Mouse (Mus musculus): ENCODE results near the gene Atp6v0d1.
A peak's percentile ranks its signal among the peaks of the same experiment; 100 is the strongest.

Atp6v0d1 gene

DNA sequence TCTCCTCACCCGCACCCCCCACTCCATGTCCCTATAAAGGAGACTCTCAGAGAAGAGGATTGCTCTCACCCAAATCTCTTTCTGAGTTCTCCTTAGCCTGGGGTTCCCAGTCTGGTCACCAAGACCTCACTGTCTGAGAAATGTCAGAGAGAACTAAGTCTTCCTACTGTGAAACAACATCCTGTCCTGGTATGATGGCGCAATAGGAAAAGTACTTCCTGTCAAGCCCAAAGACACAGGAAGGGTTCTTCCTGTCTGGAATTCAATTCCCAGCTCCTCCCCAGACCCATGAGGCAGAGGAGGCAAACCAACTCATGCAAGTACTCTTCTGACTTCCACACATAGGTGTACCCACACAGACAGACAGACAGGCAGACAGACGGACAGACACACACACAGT, 61.2 kb downstream of the Atp6v0d1 start:
- no peak for DNase-seq (ENCODE audit: low spot score)

DNA sequence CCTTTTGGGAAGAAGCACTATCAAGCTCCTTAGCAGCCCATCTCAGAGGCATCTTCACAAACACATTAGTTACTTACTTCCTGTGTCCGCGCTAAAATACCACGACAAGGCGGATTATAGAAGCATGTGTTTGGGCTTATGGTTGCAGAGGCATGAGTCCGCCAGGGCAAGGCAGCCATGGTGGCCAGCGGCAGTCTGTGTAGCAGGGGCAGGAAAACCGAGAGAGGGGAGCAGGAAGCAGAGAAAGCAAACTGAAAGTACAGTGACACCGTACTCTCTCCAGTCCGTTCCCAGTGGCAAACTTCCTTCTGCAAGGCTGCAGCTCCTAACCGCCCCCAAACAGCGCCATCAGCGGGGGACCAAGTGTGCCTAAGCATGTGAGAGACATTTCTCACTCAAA, 66.1 kb downstream of the Atp6v0d1 start:
- DNase-seq (ENCODE audit: low spot score) = no peak

DNA sequence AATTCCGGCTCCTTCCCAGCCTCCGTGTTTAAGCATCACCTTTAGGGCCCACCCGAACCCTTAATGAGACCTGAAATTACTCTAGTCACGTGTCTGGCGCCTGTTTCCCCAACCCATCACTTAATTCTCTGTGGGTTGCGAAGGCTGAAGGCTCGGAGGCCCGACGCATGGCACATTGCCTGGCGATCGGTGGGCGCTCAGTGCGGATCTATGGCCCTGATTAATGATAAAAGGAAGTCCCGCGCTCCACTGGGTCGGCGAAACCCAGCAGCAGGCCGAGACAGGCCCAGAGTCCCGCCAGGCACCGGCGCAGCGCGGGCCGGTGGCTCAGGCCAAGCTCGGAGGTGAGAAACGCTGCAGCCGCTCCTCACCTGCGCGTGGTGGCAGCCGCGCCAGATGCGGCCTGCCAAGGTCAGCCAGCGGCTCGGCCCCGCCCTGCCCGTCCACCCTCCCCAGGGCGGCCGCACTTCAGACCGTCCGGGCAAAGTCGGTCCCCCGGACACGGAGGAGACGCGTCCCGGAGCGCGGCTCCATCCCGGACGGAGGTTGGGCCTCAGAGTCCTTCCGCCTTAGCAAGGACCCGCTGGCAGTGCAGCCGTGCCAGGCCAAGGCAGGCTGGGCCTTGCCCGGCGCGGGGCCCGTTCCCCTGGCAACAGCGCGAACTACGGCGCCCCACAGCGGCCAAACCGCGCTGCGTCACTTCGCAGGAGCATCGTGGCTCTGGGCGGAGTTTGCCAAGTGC, 69.2 kb downstream of the Atp6v0d1 start, which contains the start of gene Zdhhc1:
Gene Zdhhc1 (minus strand): TSS at position 464 of the 742 bp plus-strand sequence.
- DNase-seq (ENCODE audit: low spot score) = peak; percentile 77

DNA sequence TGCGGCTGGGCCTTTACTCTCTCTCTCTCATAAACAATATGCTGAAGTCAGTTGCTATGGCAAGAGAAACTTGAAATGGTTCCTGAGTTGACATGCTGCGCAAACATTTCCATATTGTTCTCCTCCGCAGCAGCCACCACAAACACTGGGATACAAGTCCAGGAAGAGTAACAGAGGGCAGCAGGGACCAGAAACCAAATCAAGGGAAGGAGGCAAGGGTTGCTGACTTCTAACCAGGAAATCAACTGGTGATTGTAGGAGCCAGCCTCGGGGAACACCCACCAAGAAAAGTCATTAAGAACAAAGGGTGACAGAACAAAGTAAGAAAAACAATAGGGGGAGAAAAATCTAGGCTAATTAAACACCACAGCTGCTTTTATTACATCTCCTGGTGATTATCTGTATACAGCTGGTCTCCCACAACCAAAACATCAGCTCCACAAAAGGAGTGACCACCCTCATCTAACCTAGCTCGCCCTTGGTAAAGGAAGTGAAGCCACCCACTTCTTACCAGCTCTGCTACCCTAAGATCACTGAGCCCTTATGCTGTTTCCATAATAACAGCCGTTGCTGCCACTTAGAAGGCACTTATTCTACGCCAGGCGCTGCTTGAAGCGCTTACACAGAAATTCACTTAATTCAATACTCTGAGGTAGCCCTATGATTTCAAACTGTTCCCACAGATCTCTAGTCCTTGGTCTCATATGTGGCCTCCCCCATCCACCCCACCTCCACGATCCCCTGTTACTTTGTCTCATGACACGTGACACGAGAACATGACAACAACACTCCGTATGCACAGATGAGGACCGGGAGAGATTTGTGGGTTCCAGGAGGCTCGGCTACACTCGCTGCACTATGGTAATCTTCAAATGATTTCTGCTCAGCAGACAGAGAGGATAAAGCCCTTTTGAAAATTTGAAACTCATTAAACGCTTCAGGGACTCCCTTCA, 70.2 kb downstream of the Atp6v0d1 start:
- DNase-seq (ENCODE audit: low spot score) = no peak

DNA sequence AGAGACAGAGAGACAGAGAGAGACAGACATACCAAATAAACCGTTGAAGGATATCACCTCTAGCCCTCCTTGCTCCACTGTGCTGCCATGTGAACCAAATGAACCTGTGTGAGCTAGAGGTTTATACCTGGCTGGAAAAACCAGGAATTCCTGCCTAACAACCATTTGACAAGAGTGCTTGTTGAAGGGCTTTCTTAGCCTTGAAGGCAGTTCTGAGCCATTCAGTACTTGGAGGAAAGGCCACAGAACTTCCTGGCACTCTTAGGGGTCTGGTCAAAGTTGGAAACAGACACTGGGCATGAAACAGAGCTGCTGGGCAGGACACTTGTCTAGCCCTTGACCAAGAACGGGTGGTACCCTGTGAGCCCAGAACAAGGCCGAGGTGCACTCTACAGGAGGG, 71.3 kb downstream of the Atp6v0d1 start:
- DNase-seq (ENCODE audit: low spot score) = no peak

DNA sequence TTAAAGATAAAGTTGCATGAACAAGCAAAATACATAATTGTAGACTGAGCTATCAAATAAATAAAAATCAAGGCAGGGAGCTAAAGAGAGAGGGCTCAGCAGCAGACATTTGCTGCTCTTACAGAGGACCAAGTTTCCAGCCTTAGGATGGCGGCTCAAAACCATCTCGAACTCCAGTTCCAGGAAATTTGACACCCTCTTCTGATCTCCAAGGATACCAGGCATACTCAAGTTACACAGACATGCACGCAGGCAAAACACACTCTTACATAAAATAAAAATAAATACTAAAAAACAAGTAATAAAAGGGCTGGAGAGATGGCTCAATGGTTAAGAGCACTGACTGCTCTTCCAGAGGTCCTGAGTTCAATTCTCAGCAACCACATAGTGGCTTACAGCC, 72.4 kb downstream of the Atp6v0d1 start:
- no peak for DNase-seq (ENCODE audit: low spot score)

DNA sequence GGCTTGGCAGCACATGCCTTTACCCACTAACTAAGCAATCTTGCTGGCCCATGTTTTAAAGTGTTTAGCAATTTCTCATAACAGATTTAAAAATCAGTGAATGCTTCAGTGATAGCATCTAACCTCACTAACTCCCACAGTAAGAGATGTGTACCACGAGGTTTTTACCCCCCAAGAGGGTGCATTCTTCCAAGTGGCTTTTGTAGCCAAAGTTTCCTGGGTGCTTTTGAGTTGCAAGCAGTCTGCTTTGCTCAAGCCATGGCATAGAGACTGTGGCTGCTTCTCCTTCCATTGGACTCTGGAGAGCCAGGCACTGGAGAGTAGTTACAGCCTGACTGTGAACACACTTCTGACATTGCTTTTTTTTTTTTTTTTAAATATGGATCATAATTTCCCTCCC, 76.6 kb downstream of the Atp6v0d1 start:
- no peak for DNase-seq (ENCODE audit: low spot score)

DNA sequence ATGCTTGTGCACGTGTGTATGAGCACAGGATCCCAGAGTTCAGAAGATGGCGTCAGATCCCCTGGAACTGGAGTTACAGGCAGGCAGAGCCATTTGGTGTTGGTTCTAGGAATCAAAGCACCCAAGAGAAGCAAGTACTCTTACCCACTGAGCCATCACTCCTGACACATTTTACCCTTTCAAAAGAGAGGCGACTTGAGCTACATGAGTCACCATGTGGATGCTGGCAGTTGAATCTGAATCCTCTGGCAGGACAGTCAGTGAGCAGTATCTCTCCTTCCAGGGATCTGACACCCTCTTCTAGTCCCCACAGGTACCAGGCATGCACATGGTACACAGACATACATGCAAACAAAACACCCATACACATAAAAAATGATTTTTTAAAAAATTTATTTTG, 77.8 kb downstream of the Atp6v0d1 start:
- no peak for DNase-seq (ENCODE audit: low spot score)

DNA sequence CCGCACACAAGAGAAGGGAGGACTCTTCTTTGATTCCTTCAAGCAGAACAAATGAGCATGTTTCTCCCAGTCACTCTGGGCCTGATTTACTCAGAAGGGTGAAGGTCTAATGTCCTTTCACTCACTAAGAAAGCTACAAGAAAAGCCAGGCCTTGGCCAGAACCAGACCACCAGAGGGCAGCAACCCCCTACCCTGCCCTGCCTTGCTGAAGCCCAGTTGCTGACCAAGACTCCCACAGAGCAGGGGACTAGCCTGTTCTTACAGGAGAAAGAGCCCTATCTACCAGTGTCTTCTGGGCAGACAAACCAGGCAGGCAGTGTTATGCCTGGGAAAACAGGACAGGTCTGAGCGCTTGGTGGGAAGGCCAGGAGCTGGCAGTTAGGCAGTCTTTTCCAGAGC, 81.5 kb downstream of the Atp6v0d1 start:
- no peak for DNase-seq (ENCODE audit: low spot score)

DNA sequence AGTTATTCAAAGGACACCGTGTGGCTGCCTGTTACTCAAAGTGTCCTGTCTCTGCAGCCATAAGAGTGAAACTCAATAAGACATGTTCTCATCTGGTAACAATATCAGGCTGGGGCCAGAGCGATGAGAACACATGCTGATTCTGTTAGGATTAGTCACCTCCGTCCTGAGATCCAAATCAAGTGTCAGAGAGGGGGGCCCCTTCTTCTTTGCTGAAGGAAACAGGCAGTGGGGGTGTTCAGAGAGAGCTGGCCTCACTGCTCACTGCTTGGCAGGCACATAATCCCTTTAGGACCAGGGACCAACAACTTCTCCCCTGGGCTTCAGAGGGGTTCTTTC, 81.8 kb downstream of the Atp6v0d1 start:
- no peak for DNase-seq (ENCODE audit: low spot score)

DNA sequence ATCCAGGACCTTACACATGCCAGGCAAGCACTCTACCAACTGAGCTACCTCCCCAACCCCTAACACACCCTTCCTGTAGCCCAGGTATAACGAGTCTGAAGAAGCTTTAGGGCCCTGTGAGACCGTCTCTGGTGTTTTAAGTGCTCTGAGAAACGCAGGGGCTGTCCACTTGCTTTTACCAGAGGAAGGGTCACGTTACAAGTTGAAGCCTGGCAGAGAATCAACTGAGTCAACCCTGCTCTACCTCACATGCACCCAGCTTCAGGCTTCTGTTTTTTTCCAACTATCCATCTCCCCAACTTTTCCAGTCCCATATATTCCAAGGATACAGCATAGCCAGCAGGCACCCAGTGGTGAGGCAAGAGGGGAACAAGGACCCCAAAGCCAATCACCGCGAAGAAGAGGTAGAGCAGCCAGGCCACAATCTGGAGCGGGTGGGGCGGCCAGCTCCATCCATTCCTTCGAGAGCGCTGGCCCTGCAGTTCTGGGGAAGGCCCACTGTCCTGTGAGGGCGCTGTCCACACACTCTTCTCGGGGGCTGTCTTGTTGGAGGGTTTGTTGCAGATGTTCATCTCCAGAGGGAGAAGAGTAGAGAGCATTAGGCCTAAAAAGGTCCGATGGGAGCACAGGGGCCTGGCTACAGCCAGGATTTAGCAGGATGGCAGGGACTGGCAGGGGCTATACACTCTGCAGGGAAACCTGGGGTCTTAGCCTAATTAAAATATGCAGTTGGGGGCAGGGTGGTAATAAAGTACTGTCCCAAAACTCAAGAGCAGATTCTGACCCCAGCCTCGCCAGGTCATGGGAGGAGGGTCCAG, 82.4 kb downstream of the Atp6v0d1 start:
- DNase-seq (ENCODE audit: low spot score) = no peak

DNA sequence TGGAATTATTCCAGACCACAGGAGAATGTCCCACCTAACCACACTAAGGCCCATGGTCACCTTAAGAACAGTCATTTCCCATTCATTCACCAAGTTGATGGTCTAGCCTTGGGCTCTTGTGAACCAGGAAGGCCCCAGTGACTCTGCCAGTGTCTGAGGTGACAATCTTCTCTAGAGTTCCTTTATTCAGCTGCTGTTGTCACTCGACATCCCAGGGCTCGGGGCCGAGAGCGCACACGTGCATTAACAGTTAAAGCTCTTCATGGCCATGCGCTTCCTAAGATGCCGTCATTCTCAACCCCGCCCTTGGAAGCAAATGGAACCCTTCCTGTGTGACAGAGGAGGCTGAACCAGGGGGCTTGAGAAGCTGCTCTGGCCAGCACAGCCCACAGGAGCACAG, 83.7 kb downstream of the Atp6v0d1 start:
- DNase-seq (ENCODE audit: low spot score) = no peak

DNA sequence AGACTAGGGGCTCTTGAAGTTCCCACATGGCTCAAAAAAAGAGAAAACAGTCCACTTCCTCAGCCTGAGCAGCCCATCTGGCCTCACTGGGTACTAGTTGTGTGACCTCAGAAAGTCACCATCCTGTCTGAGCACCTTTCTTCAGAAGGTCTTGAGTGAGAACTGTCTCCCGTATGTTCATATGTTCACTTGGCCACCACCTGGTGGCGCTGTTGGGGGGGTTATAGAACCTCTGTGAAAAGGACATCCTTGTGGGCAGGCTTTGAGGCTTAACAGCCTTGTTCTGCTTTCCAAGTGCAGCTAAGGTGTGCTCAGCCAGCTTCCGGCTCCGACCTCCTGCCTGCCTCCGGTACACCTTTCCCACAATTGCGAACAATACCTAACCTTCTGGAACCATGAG, 84.4 kb downstream of the Atp6v0d1 start:
- DNase-seq (ENCODE audit: low spot score) = no peak

DNA sequence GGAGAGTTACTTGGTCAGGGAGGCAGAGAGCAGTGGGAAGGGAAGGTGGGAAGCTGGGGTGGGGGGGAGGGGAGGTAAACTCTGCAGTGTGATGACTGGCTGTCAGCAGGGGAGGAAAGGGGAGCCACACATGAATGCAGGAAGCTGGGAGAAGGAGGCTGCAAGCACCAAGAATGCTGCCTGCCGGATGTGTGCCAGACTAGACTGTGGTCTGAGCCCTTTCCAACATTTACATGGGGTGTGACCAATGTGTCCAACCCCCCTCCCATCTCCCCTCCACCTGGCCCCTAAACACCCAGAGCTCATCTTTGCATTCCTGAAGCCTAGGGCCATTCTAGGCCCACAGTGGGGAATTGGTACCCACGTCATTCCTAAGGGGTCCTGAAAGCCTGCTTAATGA, 84.8 kb downstream of the Atp6v0d1 start:
- no peak for DNase-seq (ENCODE audit: low spot score)

DNA sequence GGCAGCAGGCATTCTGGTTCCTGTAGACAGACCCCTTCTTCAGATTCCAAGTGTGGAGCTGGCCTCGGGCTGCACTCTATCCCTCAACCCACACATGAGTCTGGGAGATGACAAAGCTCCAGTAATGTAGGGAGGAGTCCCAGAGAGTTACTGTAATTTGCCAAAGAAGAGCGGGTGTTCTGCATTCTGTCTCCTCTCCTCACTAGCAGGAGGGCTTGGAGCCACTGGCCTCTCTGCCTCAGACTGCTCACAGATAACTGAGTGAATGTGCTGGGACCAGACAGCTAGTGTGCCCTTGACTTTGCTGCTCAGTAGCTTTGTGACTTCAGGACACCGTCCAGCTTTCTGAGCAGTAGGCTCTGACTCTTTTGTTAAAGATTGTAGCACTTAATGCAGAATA, 88.1 kb downstream of the Atp6v0d1 start:
- no peak for DNase-seq (ENCODE audit: low spot score)

DNA sequence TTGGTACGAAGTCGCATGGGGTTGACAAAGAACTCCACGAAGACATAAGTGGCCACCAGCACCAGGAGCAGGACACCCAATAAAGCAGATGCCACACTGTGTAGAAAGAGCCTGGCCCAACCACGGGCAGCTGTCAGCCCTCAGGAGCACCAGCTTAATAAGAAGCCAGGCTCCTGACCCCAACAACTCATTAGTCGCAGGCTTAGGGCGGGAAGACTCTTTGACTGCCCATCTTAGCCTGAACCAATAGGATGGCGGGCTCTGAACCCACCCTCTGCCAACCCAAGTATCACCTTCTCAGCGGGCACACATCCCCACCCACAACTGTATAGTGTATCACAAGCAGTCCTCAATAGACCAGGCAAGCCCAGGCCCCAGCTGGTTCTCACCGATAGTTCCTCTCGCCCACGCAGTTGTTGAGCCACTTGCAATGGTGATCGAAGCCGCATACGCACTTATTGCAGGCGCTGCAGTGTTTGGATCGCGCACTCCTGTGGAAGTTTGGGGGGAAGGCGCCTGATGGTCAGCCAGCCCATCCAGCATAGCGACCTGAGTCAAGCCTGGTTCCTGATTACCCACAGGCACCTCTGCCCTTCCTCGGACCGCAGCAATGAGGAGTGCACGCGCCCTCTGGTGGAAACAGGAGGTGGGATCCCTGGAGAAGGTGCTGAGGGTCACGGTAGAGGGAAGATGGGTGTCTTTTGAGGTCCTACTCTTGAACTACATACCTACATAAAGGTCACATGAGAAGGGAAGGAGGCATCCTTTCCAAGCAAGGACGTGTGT, 89.0 kb downstream of the Atp6v0d1 start:
- DNase-seq (ENCODE audit: low spot score) = no peak

DNA sequence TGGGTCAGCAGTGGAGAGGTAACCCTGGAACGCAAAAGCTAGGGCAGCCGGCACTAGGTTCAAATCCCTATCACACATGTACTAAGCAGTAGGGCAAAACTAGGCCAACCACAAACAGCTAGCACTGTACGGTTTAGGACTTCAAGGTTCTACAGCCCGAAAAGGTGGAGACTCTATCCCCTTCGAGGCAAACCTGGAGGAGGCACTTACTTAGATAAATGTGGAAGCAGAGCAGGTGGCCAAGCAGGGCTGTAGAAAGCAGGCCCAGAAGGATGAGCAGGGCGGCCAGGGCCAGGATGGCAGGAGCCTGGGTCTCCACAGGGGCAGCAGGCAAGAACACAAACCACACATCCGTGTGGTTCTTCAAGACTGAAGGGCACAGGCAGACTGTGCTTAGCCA, 89.7 kb downstream of the Atp6v0d1 start:
- no peak for DNase-seq (ENCODE audit: low spot score)

DNA sequence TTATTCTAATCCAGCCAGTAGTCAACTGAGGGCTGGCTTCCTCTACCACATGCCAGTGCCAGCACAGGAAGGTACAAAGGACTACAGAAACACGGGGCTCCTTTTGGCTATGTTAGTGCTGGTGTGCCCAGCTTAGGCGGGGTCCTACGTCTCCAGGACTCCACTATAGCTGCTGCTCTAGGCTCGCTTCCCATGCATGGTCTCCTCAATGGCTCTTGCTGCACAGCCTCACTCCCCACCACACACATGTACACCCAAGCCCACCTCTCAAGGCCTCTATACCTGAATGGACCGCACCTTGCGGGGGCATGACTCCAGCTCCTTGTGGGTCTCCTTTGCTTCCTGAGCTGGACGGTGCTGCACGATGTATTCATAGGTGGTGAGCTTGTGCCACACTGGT, 90.1 kb downstream of the Atp6v0d1 start:
- no peak for DNase-seq (ENCODE audit: low spot score)

DNA sequence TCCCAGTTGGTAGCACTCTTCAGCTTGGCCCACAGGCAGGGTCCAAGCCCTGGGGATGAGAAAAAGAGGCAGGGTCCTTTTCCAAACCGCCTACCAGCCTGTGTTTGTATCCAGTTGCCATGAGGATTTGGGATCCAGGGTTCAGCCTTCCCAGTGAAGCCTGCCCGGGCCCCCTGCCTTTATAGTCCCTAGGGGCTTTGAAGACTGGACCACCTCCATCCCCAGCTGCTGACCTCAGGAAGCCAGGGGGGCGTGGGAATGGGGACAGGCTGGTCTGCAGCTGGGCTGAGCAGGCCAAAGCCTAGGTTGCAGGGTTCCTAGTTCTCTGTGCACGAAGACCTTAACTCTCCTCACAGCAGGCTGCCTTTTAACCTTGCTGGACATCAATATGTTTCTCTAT, 90.6 kb downstream of the Atp6v0d1 start:
- DNase-seq (ENCODE audit: low spot score) = no peak

DNA sequence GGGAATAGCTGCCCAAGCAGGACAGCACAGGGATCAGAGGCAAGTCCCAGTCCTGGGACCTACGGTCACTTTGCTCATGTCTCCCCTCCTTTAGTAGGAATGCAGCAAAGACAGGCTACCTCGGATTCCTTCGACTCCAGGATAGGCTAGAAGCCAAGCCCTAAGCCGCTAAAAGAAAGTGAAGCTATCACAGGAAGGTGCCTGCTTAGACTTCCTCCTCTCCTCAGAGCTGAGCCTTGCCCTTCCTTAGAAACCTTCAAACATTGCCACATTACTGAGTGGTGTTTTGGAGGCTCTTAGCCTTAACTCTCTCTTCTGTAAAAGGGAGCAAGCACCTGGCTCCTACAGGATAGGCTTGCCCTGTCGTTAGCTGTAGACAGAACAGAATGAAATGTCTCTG, 91.2 kb downstream of the Atp6v0d1 start:
- DNase-seq (ENCODE audit: low spot score) = no peak

Data from spleen, adult 12 weeks (tissue).